Mouse (Mus musculus) cortical plate, adult 2 months (tissue): ENCODE measurements at regions not wholly inside any gene's neighbourhood (a gene's known extent, or its start where the extent isn't known, plus 50 kb on each side); places are given as distances from the start of the nearest gene placed in this dataset.

Experiments
- CTCF ChIP-seq: fragments of 200-500 bp; IDR thresholded peaks from 2 replicates; pipeline ENCODE4 v1.5.1; 2011; ENCODE audit warnings: mild to moderate bottlenecking, control low read depth, low read length; ENCODE audit not compliant: insufficient read depth; ENCODE audit errors: extremely low read depth
- POLR2A ChIP-seq: fragments of 200-500 bp; IDR thresholded peaks from 2 replicates; pipeline ENCODE4 v1.6.1; 2011; ENCODE audit warnings: mild to moderate bottlenecking, low read length, control low read depth; ENCODE audit not compliant: insufficient read depth; ENCODE audit errors: extremely low read depth

DNA sequence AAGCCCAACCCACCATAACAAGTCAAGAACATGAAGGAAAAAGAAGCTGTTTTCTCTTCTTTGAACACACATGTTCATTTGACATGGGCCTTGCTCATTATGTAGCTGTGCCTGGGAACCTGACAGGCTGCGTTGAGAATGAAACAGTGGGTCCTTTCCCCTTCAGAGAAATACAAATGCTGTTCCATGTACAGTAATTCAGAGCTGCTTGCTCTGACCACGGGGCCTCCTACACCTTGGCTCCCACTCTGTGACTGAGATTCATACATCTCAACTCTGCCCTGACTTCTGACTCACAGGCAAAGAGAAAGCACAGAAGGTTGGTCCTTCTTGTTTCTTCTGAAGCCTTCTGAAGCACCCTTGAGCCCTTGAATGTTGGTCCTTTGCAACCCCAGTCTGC lies 1345.4 kb upstream of the A1bg start:
- no peak for TF ChIP-seq POLR2A
- TF ChIP-seq CTCF, result no peak
